Mouse (Mus musculus) left cerebral cortex, adult 6 months (tissue): Measurements from ENCODE around the gene Ube2e1. TPM values are rescaled to one million over a fixed set of nuclear protein-coding genes. Genes with fewer than 3 reads are reported as not detected.

ENCODE experiments used
- long read RNA-seq, 2 experiments: library from polyadenylated mRNA; unstranded; transcript quantifications; one replicate each; pipeline ENCODE4 v2.0.0; 2019 to 2020
- polyA plus RNA-seq: library from polyadenylated mRNA; unstranded; fragments of <200 nt; fragmentation: Nextera tagmentation; gene quantifications from 2 replicates; pipeline ENCODE4 v1.2.3, GENCODE M21; 2021

Ube2e1 gene
- 45.7 and 57.2 TPM in 2 replicates for polyA plus RNA-seq
- long read RNA-seq, experiment 1, transcript Ube2e1-201 (6 exons, 1,408 nt) = major isoform, 203 of 223 reads
- long read RNA-seq, experiment 1, partial matches to known transcripts = 9 of 223 reads
- long read RNA-seq, experiment 1, other reads (novel, unspliced or antisense) = 8 of 223 reads
- long read RNA-seq, experiment 2, transcript Ube2e1-201 (6 exons, 1,408 nt) = major isoform, 67 of 101 reads
- long read RNA-seq, experiment 2, partial matches to known transcripts = 18 of 101 reads
- long read RNA-seq, experiment 2, other reads (novel, unspliced or antisense) = 15 of 101 reads

GRCm38 (mm10) chr14:18331693-18332131, at the start of gene Ube2e1:
Ube2e1 (minus strand) TSS chr14:18331859.

GRCm38 (mm10) chr14:18270529-18271441, 60.9 kb downstream of the Ube2e1 start, which contains the start of the genes Nkiras1 and Rpl15:
Nkiras1 (plus strand) TSS chr14:18271136.
Rpl15 (minus strand) TSS chr14:18271391.

GRCm38 (mm10) chr14:18238750-18239731, 92.6 kb downstream of the Ube2e1 start, which contains the start of gene Nr1d2:
Nr1d2 (minus strand) TSS chr14:18239127.

Other genes starting within 250 kb of the Ube2e1 start
- gene Nr1d2, start 92.7 kb downstream of the Ube2e1 start, polyA plus RNA-seq = 20.3 and 23.7 TPM in 2 replicates
- 137 and 173 TPM in 2 replicates for gene Nkiras1, start 60.7 kb downstream of the Ube2e1 start, polyA plus RNA-seq
- 758 and 920 TPM in 2 replicates for gene Rpl15, start 60.5 kb downstream of the Ube2e1 start, polyA plus RNA-seq